Mouse (Mus musculus): ENCODE data around the gene Acot8. TPM values are rescaled to one million over a fixed set of nuclear protein-coding genes. Genes with fewer than 3 reads are reported as not detected.

Acot8 gene
- total and polyA plus RNA-seq, 3 experiments: 30.9 to 40.3 TPM; not detected in 1

DNA sequence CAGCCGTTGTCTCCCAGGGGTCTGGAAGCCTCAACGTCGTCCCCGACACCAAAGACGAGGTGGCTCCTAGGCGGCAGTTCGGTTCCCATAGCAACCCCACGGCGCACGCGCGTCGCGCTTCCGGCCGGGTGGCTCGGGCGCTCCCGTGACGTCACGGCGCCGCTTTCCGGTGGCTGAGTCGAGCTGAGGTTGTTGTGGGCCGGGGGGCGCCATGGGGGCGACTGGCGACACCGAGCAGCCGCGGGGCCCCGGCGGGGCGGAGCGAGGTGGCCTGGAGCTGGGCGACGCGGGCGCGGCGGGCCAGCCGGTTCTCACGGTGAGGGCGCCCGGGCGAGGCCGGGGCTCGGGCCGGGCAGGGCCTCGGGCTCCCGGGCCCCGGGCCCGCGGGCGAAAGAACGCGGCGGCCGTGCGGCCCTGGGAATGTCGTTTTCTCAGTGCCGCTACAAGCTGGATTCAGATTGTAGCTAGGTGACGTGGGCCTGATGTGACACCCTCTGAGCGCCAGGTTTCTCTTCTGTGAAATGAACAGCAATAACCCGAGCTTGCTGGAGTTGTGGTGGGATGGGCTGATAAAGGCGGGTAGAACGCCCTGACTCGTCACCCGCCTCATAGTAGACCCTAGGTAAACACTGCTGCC is 58.7 kb downstream of the Acot8 start, which contains the start of the genes Wfdc3 and Dnttip1 (continued):
- peak; percentile 89 for TF ChIP-seq NRF1 (IDR thresholded peaks at IDR 0.05; ENCODE audit: insufficient read depth, low read depth, low read length, poor library complexity, severe bottlenecking)
- no peak for TF ChIP-seq USF2 (IDR thresholded peaks at IDR 0.05; ENCODE audit: borderline replicate concordance in 1 of 2, insufficient read depth in 1 of 2, low read depth in 1 of 2, low read length in 2 of 2)
- TF ChIP-seq SMC3 (IDR thresholded peaks at IDR 0.05; ENCODE audit: low read depth, low read length): no peak
- no peak for TF ChIP-seq MEF2A (IDR thresholded peaks at IDR 0.05; ENCODE audit: extremely low read depth, insufficient replicate concordance, low read depth, low read length, poor library complexity, severe bottlenecking)
- TF ChIP-seq SIN3A (IDR thresholded peaks at IDR 0.05; ENCODE audit: low read length): peak; percentile 97
- TF ChIP-seq ZMIZ1 (IDR thresholded peaks at IDR 0.05; ENCODE audit: low read depth, low read length): no peak
- TF ChIP-seq MAX (IDR thresholded peaks at IDR 0.05; ENCODE audit: low read length): no peak
- TF ChIP-seq TCF12 (IDR thresholded peaks at IDR 0.05; ENCODE audit: low read depth, low read length): no peak; the same call in 1 of the 2 replicates
- no peak for TF ChIP-seq GATA1 (IDR thresholded peaks at IDR 0.05; ENCODE audit: low read depth, low read length)
- no peak for TF ChIP-seq MYC (IDR thresholded peaks at IDR 0.05; ENCODE audit: low read depth, low read length)
- TF ChIP-seq ELF1 (IDR thresholded peaks at IDR 0.05; ENCODE audit: low read depth, low read length): peak; percentile 93
- TF ChIP-seq MAZ (IDR thresholded peaks at IDR 0.05; ENCODE audit: low read depth, low read length): no peak; the same call in 1 of the 2 replicates
- TF ChIP-seq TBP (IDR thresholded peaks at IDR 0.05; ENCODE audit: low read depth, low read length): 0 out of 2 replicates have a peak, but pooled peaks have one; percentile 8
- no peak for TF ChIP-seq ZNF384 (IDR thresholded peaks at IDR 0.05; ENCODE audit: low read depth, low read length)
- TF ChIP-seq MAFK (IDR thresholded peaks at IDR 0.05; ENCODE audit: borderline replicate concordance, low read depth, low read length): no peak
- TF ChIP-seq BHLHE40 (IDR thresholded peaks at IDR 0.05; ENCODE audit: borderline replicate concordance, low read depth, low read length): no peak
- TF ChIP-seq ZKSCAN1 (IDR thresholded peaks at IDR 0.05; ENCODE audit: low read depth, low read length): no peak
- TF ChIP-seq POLR2AphosphoS2 (IDR thresholded peaks at IDR 0.05; ENCODE audit: low read length): no peak
- no peak for TF ChIP-seq UBTF (IDR thresholded peaks at IDR 0.05; ENCODE audit: borderline replicate concordance, insufficient read depth, low read depth, low read length)
- TF ChIP-seq GABPA (IDR thresholded peaks at IDR 0.05; ENCODE audit: low read depth, low read length): no peak
- TF ChIP-seq HCFC1 (IDR thresholded peaks at IDR 0.05; ENCODE audit: low read depth, low read length): peak; percentile 89
- TF ChIP-seq KAT2A (conservative IDR thresholded peaks at IDR 0.05; ENCODE audit: low read depth, low read length): no peak; the same call in 1 of the 2 replicates
- no peak for TF ChIP-seq RCOR1 (IDR thresholded peaks at IDR 0.05; ENCODE audit: low read depth, low read length)
- TF ChIP-seq ZC3H11A (IDR thresholded peaks at IDR 0.05; ENCODE audit: low read depth, low read length): no peak

Measured in MEL (cell line).